Mouse (Mus musculus) spleen, postnatal 4 days (tissue): ENCODE measurements at regions not wholly inside any gene's neighbourhood (a gene's known extent, or its start where the extent isn't known, plus 50 kb on each side); places are given as distances from the start of the nearest gene placed in this dataset.

ENCODE experiments used
- DNase-seq, 2 experiments: peaks; one replicate each; pipeline ENCODE4 v3.0.0; 2022; ENCODE audit warnings: low spot score in 2 of 2

DNA sequence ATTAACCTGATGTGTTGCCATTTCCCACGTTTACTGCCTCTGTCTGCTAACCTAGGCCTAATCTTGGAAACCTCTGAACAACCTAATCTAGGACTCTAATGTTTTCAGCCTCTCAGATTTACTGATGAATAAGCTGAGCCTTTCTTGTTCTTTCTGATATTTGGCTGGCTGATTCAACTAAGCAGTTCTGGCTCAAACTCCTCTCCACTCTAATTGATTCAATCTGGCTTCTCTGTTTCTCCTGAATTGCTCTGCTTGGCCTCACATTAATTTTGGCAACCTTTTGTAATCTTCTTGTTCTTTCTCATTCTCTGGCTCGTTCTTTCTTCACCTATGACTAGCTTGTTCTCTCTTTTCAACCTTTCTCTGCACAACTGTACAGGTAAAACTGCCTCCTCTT, 1561.2 kb upstream of the Zeb2 start:
- no peak for DNase-seq

DNA sequence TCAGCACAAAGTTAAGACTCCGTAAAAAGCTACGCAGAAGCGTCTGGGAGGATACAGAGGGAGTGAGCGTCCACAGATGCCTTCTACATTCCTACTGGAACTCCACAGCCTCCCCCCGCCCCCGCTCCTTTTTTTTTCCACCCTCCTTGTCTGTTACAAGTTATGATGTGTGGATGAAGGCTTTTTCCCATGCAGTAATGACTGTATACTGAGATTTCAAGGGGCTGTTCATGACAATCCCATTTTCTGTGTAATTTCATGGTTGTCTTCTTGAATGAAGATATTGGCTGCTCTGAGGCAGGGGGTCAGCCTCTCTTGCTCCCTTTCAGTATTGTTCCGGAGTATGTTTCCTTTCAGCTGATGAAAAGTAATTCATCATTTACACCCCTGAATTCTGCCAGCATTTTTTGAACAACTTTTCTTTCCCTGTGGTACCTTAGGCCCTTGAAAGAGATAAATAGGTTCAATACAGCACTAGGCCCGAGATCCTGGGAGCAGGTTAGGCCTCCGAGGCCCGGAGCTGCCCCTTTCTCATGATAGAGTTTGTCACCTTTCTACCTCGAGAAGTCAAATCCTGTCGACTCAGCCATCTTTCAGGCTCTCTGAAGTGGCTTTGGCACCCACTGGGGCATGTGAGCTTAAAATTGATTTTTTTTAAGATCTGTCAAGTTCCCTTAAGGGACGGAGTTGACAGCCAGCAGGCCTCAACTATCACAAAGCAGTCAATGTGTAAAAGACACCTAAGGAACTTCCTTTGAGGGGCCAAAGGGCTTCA, 1552.5 kb upstream of the Zeb2 start:
- no peak for DNase-seq

GRCm38 (mm10) chr2:46666990-46667337, 1549.8 kb upstream of the Zeb2 start:
- no peak for DNase-seq

DNA sequence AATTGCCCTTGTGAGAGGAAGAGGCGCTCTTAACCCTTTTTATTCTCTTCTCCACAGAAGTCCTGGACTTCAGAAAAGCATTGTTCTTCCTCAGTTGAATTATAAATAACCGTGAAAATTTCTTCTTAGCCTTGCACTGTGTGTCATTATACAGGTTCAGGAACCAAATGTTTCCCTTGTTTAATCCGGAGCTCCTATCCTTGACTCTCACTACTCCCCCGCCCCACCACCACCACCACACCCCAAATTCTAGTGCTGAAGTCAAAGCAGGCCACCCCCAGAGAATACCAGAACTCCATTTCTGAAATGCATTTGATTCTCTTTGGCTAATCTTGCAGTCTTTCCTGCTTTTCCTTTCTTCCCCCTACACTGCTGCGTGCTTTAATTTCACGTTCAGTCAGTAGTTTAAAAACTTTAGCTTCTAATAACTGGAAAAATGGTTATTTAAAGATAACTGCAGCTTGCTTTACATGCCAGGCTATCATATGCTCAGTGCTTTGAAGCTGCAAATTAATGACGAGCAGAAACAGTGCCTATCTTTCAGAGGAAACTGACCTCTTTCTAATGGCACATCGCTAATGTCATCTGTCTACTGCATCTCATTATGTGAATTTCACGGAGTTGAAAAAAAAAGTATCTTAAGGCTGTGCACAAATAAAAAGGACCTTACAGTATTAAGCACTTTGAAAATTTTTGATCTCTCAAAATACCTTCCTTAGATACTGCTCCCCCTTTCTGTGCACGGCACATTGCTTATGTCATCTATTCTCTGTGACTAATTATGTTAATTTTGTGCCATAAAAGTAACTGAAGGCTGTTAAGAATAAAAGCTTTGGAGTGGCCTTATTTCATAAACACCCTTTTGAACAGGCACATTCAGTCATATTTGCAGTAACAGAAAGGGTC, 1549.1 kb upstream of the Zeb2 start:
- no peak for DNase-seq

- no peak for DNase-seq
Observed at GRCm38 (mm10) chr2:46661876-46662275, 1544.7 kb upstream of the Zeb2 start.

- no peak for DNase-seq
Observed at GRCm38 (mm10) chr2:46660577-46660976, 1543.4 kb upstream of the Zeb2 start.

- no peak for DNase-seq
Observed at GRCm38 (mm10) chr2:46655289-46655688, 1538.1 kb upstream of the Zeb2 start.

- no peak for DNase-seq
Observed at GRCm38 (mm10) chr2:46652616-46653015, 1535.4 kb upstream of the Zeb2 start.

GRCm38 (mm10) chr2:46646366-46646765, 1529.2 kb upstream of the Zeb2 start:
- no peak for DNase-seq

GRCm38 (mm10) chr2:46609217-46609616, 1492.0 kb upstream of the Zeb2 start:
- no peak for DNase-seq

- no peak for DNase-seq
Observed at GRCm38 (mm10) chr2:46581773-46582172, 1464.6 kb upstream of the Zeb2 start.

DNA sequence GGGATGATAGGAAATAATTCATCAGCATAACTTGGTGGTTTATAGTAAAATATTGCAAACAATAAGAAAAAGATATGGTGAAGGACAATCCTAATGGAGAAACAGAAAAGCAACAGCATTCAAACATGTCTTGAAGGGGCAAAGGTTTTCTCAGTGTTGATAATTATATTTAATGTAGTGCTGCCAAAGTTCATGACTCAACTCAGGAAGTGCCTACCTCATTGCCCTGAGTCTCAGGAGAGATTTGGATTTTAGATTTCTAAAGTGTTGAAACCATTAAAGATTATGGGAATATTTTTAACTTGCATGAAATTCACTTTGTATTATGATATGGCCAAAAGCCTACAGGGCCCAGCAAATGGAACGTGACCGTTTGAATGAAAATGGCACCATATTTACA, 1453.2 kb upstream of the Zeb2 start:
- DNase-seq, result no peak

DNA sequence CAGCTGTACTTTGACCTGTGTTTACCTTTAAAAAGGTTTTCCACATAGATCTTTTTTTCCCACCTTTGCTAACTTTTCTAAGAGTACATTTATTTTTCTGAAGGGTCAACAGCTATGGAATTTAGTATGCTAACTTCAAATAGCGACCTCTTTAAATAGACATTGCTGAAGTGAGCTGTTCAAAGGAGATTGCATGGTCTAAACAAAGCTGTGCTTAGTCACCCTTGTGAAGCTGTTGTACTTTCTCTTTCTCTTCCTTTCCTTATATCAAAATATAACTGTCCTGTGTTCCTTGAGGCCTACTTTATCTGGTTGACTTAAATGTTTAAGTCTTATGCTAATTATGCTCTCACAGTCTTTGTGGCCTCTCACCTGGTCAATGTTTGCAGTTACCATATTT, 1416.2 kb upstream of the Zeb2 start:
- no peak for DNase-seq

DNA sequence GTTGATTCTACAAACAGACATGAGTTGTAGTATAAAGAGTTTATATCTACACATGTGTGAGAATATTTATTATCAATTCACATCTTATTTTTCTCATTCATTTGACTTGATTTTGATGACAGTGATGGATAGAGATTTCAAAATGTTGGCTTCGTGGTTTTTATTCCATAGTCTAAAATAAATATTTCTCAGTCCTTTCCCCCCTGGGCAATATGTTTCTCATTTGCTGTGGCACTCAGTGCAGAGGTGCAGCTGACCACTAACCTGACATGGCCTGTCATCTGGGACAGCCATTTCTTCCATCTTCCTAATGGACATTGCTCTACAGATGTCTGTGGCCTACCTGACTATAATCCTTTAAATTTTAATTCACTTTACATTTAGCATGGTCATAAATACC, 1413.5 kb upstream of the Zeb2 start:
- no peak for DNase-seq

GRCm38 (mm10) chr2:46525223-46525622, 1408.0 kb upstream of the Zeb2 start:
- DNase-seq, result no peak

DNA sequence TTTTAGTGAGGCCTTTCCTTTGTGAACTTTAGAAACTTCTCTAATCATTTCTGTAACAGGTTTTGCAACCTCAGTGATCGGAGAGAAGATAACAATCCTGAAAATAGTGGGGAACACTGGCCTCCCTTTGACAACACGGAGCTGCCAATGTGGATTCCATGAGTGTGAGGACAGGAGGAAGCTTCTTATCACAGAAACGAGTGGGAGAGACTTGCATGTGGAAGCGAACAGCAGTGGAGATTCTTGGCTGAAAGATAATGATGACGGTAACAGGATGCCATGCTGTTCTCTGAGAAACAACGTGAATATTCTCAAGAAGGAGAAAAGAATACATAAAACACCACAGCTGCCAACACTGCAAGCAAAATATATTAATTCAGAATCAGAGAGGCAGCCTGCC, 1407.4 kb upstream of the Zeb2 start:
- no peak for DNase-seq

DNA sequence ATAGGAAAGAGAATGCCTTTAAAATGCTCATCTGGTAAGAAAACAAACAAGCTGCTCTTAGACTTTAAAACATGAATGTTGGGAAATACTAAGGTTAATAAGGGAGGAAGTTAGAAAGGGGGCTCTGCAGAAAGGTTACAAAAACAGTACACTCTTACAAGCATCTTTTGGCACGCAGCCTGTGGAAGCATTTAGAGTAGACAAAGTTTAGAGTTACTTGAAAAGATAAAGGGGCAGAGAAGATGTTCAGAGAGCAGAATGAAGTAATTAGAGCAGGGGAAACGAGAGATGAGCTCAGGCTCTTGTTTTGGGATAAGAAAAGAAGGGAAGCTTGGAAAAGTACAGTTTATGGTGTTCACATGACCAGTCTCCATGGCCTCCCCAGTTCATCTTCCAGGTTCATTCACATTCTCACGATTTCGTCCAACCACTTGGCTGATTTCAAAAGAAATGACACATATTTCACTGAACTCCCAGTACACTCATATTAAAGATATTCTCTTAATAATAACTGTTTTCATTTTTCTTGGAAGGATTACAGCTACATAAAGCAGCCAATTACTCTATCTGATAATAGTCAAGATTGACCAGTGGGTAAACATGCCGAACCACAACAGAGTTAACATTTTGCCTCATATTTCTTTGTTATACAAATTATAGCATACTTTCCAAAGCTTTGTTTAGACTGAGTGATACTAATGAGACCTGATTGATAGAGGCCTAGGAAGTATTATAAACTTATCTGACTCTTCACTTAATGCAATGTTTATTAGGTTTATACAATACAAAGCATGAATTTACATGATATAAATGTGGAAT, 1404.2 kb upstream of the Zeb2 start:
- DNase-seq, result no peak

DNA sequence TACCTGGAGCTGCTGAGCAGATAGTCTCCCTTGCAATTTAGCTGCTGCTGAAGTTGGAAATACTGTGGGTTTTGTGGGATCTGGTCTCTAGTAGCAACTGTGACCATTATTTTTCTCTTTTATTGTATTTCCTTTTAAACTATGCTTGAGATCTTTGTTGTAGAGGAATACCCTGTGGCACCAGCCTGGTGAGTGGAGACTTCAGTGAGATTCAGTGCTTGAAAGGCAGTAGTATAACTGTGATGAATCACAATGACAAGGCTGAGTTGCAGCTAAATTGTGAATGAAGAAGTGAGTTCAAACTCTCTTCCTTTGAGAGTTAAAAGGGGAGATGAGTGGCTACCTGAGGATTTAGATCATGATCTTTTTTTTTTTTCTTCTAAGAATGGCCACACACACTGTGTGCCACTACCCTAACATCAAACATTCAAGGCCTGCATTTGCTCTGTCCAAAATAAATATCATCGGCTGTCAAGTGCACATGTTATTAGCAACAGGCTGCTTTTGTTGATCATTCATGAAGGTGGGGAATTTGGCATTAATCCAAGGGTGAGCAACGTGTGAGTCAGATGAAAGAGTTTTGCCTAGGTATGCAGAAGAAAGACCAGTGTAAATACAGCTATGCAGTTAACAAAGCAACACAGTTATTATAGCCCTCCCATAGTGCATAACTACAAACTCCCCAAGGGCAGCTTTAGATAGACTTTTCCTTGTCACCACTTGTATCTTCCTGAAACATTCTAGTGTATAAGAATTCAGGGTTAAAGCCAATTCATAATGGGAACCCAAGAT, 1395.2 kb upstream of the Zeb2 start:
- no peak for DNase-seq

GRCm38 (mm10) chr2:46506951-46507350, 1389.8 kb upstream of the Zeb2 start:
- DNase-seq, result no peak

- DNase-seq, result no peak
Observed at GRCm38 (mm10) chr2:46503074-46503473, 1385.9 kb upstream of the Zeb2 start.

DNA sequence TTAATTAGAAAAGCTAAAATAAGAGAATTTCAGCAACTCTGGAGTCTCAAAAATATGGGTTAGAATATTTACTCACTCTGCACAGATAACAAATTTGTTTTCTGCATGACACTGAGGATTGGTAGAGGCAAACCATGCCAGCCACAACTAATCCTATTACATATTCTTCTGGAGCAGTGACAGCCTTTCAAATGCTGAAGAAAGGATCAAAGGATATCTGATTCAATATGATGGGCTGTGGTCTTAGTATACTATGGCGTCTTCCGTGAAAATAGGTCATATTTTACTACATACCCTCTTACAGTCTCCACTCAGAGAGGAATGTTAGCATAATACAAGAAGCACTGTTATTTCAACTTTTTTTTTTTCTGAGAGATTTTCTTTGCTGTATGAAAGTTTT, 1375.1 kb upstream of the Zeb2 start:
- no peak for DNase-seq
